35 mouse cellular contexts compared by ENCODE assay signal in genomic region chr16:46665566-46665965, GRCm38 (mm10).
"Had no signal": no experiment of that assay in that cellular context is flagged by ENCODE, and none has a peak within 500 bp of the region (broad histone marks: within the 10 kb centered on the region; RNA-seq: fewer than 3 reads in every experiment).

No protein-coding gene starts in this region.

- H3K27me3 ChIP-seq: heart, embryonic 12.5 days; heart, embryonic 13.5 days; heart, embryonic 15.5 days; hindbrain, embryonic 12.5 days; hindbrain, embryonic 13.5 days; hindbrain, embryonic 15.5 days; kidney, embryonic 15.5 days had no signal

- DNase-seq: heart, postnatal 10 days; heart, postnatal 14 days; heart, postnatal 36 days; heart, postnatal 4 days; kidney, adult 11 months; kidney, adult 18-20 months; kidney, adult 2 months; kidney, adult 8-10 months; kidney, adult 9 months; kidney, postnatal 10 days; kidney, postnatal 14 days; kidney, postnatal 25 days; kidney, postnatal 36 days; kidney, postnatal 4 days; layer of hippocampus, adult 9-11 months; layer of hippocampus, postnatal 36 days had no signal

- H3K4me3 ChIP-seq: heart, embryonic 10.5 days; heart, embryonic 12.5 days; heart, embryonic 13.5 days; heart, embryonic 15.5 days; hindbrain, embryonic 10.5 days; hindbrain, embryonic 12.5 days; hindbrain, embryonic 13.5 days; hindbrain, embryonic 15.5 days; kidney, embryonic 15.5 days; layer of hippocampus, adult 2 months; left cerebral cortex, adult 2 months had no signal

- H3K36me3 ChIP-seq: heart, embryonic 10.5 days; heart, embryonic 12.5 days; heart, embryonic 13.5 days; heart, embryonic 15.5 days; hindbrain, embryonic 10.5 days; hindbrain, embryonic 12.5 days; hindbrain, embryonic 13.5 days; hindbrain, embryonic 15.5 days; kidney, embryonic 15.5 days had no signal

- ATAC-seq: hindbrain, embryonic 16.5 days; hindbrain, postnatal 0 days; inflammation-experienced regulatory T-cells, adult 6 months; intestine, embryonic 16.5 days; intestine, postnatal 0 days had no signal

- H3K9me3 ChIP-seq: heart, embryonic 10.5 days; heart, embryonic 12.5 days; heart, embryonic 13.5 days; heart, embryonic 15.5 days; hindbrain, embryonic 10.5 days; hindbrain, embryonic 12.5 days; hindbrain, embryonic 13.5 days; hindbrain, embryonic 15.5 days; kidney, embryonic 15.5 days had no signal

- H3K4me2 ChIP-seq: heart, embryonic 11.5 days; heart, embryonic 12.5 days; heart, embryonic 13.5 days; heart, embryonic 15.5 days; hindbrain, embryonic 12.5 days; hindbrain, embryonic 13.5 days; hindbrain, embryonic 14.5 days; hindbrain, embryonic 15.5 days; kidney, embryonic 15.5 days had no signal

- H3K27ac ChIP-seq: heart, embryonic 10.5 days; heart, embryonic 13.5 days; heart, embryonic 15.5 days; hindbrain, embryonic 10.5 days; hindbrain, embryonic 12.5 days; hindbrain, embryonic 13.5 days; hindbrain, embryonic 14.5 days; hindbrain, embryonic 15.5 days; hindbrain, postnatal 0 days; kidney, embryonic 15.5 days; kidney, postnatal 0 days; layer of hippocampus, adult 2 months; left cerebral cortex, adult 2 months had no signal

- H3K4me1 ChIP-seq: heart, embryonic 10.5 days; heart, embryonic 12.5 days; heart, embryonic 13.5 days; heart, embryonic 15.5 days; hindbrain, embryonic 10.5 days; hindbrain, embryonic 12.5 days; hindbrain, embryonic 13.5 days; hindbrain, embryonic 15.5 days had no signal

- H3K9ac ChIP-seq: heart, embryonic 12.5 days; heart, embryonic 13.5 days; heart, embryonic 15.5 days; hindbrain, embryonic 12.5 days; hindbrain, embryonic 13.5 days; hindbrain, embryonic 14.5 days; hindbrain, embryonic 15.5 days; kidney, embryonic 15.5 days had no signal
